Mouse (Mus musculus) CD4-positive, CD25-positive, alpha-beta regulatory T cell, adult 4 months (primary cell): ENCODE measurements at regions not wholly inside any gene's neighbourhood (a gene's known extent, or its start where the extent isn't known, plus 50 kb on each side); places are given as distances from the start of the nearest gene placed in this dataset.

ENCODE experiments used
- ATAC-seq: one replicate; pipeline ENCODE4 v1.8.0; 2017

DNA sequence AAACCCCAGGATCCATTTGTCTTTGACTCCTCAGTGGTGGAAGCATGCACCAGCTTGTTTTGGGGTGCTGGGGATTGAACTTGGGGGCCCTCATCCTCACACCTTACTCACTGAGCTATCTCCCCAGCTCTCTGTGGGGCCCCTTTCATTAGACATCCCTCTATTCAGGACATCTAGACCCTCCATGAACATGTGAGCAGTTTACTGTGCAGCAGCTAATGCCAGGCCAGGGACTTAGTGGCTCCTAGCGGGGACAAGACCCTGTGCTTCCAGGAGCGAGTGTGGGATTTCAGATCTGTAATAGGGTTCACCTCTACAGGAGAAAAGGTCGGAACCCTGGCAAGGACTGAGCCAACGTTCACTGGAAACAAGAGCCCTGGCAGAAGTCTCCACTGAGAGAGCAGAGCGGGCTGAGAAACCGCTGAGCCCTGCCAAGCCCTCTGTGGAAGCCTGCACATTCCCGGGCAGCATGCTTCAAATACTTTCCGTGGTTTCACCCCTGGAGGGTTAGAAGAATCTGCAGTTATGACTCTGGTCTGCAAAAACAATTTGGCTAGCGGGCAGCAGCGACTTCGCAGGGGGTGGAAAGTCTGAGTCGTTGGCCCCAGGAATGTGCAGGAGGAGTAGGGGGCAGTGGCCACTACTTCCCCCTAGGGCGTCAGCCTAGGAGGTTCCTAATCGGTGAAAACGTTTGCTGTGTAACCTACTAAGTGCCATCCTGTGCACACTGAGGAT, 125.6 kb downstream of the Smad6 start:
- ATAC-seq: no peak

DNA sequence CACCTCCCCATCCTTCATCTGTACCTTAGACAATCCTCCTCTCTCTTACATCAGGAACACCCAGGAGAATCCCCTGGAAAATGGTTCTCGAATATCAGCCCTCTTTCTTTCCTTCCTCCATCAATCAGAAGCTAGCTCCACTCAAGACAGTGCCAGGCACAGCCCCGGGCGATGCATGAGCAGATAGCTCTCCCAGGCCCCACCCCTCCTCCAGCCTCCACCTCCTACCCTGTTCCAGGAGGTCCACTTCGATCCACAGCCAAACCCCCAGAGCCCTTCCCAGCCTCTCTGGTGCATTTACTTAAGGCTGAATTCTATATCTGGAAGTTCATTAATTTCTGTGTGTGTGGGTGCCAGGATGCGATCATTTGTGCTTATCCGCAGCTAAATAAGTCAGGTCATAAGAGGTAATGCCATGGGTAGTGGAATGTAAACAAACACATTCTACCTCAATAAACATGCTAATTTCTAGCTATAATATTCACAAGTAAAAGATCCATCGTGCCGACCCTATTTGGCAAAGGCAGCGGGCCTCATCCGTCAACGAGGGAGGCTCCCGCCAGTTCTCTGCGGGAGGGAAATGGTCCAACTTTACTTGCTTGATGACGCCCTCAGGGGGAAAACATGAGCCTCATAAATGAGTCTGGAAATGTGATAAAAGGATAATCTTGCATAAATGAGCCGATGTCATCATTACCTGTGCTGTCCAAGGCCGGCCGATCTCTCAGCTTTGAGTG, 129.5 kb downstream of the Smad6 start:
- no peak for ATAC-seq

DNA sequence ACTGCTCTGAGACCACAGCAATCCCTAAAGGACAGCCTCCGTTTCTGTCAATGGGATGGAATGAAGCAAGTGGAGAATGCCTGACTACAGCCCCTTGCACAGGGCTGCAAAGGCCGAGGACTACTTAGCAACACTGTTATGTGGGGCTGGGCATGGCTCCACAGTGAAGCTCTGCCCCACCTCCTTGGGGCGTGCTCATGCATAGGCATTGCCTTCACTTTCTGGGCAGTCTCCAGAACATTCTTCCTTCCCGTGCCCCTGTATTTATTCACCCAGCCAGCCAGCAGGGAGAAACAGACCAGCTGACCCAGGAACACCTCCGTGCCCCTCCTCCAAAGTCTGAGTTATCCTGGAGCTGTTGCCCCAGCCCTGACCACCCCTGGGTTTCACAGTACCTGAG, 131.1 kb downstream of the Smad6 start:
- ATAC-seq: no peak

DNA sequence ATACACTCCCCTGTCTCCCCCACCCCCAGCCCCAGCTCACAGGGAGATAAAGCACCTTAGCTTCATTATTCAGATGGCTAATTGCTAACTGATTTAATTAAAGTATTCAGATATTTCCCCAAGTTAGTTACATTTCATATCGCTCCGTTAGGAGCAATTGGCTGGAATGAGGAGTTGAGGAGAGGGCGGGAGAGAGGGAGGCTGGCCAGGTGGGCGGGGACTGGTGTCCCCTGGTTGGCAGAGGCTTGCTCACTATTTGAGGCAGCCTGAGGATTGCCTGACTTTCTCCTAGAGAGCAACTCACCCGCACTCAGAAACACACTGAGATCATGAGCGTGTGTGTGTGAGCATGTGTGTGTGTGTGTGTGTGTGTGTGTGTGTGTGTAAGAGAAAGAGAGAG, 131.8 kb upstream of the Smad3 start:
- ATAC-seq: no peak

DNA sequence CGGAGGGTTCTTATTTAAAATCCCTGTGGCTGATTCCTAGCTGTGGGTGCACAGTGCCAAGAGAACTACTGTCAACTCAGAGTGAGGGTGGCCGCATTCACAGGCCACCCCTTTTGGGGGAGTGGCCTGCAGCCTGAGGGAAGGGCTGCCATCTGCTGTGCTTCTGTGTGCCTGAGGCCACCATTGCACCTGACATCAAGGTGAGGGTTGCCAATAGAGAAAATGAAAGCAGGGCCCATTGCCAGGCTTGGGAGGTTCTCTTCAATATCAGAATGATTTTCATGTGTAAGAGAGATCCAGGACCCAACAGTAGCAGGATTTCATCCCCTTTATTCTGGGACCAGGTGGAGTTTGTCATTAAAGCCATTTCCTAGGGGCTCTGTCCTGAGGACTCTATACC, 127.2 kb upstream of the Smad3 start:
- no peak for ATAC-seq

DNA sequence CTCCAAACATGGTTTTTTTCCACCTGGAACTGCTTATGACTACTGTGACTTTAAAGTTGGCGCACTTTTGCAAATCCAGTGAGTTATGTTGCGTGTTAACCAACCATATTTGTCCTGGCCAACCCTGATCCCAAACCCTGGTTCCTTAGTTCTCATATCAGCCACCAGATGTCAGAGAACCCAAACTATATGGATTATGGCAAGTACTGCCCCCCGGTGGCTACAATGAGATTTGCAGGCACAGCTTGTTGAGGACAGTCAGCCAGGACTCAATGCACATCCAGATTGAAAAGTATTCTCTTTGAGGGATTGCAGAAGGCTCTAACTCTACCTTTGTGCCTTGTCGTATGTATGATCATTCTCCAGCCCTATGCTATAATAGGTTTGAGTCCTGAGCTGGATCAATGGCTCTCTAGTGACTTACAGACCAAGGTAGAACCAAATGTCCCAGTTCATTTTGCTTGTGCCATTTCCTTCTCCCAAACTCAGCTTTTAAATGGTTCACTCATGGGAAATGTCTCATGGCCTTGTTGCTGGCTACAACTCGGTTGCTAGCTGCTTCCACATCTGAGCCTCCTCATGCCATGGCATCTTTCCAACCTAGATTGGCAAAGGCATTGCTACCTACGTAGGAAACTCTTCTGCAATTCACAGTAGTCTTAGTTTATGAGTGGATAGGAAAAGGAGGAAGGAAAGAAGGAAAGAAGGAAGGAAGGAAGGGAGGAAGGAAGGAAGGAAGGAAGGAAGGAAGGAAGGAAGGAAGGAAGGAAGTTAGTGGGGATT, 126.1 kb upstream of the Smad3 start:
- no peak for ATAC-seq

DNA sequence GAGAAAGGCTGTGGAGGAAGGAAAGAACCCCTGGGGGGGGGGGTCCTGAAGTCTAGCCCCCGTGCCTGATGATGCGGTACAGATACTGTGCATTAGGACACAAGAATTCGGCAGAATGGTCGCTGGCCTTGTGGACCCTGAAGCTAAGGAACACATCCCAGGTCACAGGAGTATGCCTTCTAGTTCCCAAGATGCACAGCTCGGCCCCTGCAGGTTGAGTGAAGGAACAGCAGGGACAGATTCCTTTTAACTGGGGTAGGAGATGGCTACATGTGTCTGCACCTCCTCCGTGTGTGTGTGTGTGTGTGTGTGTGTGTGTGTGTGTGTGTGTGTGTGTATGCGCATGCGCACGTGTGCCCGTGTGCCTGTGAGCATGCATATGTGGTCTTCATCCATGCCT, 123.9 kb upstream of the Smad3 start:
- ATAC-seq: no peak

DNA sequence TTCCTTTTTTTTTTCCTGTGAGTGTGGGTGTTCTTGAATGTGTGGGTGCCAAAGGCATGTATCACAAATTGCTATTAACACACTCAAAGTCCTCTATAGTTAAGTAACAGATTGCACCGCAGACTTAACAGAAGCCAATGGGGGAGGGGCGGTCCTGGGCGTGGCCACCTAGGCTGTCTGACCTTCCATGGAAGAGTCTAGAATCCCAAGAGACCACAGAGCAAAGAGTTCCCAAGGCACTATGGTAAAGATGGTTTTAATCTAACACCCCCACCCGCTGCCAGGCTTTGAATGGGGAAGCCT, 123.4 kb upstream of the Smad3 start:
- no peak for ATAC-seq

DNA sequence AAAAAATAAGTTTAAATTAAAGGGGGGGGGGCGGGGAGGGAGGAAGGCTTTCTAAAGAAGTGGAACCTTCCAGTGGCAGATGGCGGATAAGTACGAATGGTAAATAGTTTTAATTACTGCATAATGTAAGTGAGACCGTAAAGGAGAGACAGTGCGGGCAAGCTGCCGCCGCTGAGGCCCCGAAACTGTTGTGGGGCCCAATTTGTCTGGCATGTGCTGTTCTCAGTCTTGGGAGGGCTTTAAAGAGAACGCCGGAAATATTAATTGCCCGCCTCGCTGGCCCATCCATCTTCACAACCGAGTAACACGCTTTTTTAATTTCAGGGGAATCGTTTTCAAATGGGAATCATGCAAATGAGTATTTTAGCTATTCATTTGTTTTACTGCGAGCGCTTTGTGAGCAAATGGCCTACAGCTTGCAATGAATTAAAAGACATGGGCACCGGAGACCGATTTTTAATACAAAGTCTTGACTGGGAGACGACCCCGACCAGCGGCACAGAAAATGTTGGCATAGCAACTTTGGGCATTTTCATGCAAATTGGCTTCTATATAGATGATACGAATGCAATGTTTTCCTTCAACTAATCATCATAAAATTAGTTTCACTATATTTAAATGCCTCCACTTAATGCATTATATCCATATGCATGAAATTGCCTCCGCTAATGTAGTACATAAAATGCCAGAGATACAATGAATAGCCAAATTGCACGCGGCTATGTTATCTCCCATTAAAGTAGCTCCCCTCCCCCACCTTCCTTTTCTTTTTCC, 122.9 kb upstream of the Smad3 start:
- no peak for ATAC-seq

DNA sequence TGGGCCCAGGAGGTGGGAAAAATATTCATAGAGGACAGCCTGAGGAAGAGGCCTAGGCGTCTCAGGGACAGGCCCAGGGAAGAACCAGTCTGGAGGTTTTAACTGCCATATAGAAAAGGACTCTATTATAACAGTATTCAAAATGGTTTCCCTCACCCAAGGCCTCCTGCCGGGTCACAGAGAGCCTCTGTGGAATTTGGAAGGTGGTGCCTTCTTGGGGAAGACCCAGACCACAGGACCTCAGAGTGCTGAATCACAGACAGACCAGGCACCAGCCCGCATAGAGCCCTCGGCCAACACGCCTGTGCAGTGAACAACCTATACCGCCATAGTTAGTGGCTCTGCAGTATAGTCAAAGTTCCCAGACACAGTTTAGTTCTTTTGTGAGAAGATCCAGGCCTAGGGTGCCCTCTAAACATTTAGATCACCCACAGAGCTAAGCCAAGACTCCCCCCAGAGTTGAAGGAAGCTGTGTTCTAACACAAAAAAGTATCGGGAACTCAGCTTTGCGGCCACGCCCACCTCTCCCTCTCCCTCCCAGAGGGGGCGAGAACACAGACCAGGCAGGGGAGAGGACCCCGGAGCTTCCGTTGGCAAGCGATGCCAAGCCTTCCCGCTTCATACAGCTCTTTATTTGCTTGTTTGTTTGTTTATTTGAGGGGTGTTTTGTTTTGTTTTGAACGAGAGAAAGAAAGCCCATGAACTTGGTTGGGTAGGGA, 122.1 kb upstream of the Smad3 start:
- ATAC-seq: no peak

DNA sequence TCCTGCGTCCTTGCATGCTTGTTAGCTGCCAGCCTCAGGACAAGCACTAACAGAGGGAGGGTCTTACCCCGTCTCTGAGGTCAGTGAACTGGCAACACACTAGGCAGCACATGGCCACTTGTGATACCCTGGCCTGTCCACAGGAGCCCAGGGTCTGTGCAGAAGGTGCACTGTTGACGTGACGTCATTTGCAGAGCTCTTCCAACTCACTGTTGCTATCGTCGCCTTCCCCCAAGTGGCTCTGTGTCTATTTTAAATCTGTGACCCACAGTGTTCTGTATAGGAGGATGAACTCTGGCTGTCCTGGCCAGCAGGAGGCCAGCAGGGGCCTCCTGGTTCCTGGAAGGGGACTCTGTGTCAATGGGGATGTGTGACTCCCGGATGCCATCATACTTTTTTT, 120.1 kb upstream of the Smad3 start:
- no peak for ATAC-seq

DNA sequence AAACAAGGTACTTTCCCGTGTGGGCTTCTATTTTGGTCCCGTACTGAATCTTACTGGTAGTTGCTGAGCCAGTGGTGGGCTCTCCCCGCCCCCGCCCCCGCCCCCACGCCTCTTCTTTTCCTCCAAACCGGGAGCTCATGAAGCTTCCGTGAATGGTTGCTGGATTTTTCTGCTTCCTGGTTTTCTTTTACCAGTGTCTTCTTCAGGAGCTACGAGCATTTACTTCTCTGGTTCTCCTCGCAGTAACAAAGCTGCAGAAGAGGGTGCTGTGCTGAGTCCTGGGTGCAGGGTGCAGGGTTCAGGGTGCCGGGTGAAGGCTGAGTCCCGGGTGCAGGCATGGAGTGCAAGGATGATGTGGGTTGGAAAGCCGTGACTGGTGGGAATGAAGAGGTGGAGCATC, 119.1 kb upstream of the Smad3 start:
- no peak for ATAC-seq

DNA sequence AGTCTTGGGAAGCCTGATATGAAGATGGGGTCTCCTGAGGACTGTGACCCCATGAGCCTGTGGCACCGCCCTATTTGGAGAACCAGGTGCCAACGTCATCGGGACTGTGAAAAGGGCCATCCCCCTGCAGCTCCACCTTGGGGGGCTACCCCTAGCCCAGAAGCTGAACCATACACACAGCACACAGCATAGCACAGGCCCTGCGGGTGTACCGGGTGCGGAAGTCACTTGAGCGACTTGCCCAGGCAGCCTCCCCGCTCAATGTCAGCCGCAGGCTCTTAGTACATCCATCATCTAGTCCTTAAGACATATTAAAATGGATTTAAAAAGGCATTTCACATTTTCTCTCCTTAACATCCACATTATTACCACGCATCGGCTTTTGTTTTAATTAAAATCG, 118.2 kb upstream of the Smad3 start:
- ATAC-seq: no peak

DNA sequence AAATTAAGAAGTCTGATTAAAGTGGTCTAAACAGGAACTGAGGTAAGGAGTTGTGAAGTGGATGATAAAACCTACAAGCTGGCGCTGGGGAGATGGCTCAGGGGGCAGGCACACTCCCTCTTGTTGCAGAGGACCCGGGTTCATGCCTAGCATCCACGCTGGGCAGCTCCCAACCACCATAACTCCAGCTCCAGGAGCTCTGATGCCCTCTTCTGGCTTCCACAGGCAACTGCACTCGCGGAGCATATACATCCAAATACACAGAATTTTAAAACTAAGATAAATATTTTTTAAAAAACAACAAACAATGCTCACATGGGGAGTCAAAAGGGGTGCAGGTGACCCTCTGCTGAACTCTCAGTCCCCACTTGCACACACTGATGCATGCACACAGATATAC, 117.4 kb upstream of the Smad3 start:
- no peak for ATAC-seq

DNA sequence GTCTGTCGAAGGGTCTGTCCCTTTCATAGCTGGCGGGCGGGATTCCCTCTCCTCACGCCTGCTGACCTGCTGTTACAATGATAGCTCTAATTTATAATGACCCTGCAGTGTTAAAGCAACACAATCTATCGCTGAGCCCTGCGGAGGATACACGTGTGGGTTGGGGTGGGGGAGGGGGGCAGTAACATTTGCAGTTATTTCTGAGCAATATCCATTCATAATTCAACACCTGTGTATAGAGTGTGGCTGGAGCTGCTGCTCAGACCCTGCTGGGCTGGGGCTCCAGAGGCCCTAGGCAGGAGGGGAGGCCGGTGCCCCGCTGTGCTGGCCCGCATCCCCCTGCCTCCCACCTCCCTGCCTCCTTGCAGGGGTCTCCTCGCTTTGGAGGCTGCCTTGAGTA, 106.6 kb upstream of the Smad3 start:
- no peak for ATAC-seq

DNA sequence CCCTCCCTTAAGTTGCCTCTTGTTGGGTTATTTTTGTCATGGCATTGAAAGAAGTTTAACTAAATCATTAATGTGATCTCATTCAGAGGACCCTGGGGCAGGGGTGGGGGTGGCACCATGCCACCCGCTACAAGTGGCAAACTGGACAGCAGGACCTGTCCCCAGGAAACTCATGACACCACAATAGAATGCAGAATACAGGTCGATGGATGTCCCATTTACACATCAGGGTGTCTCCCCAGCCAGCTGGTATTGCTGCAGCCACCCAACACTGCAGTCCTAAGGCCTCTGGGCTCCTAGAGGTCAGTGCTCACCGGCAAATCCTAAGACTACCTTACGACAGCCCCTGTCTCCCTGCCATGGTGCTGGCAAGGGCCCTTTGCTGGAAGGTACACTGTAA, 105.5 kb upstream of the Smad3 start:
- ATAC-seq: no peak

DNA sequence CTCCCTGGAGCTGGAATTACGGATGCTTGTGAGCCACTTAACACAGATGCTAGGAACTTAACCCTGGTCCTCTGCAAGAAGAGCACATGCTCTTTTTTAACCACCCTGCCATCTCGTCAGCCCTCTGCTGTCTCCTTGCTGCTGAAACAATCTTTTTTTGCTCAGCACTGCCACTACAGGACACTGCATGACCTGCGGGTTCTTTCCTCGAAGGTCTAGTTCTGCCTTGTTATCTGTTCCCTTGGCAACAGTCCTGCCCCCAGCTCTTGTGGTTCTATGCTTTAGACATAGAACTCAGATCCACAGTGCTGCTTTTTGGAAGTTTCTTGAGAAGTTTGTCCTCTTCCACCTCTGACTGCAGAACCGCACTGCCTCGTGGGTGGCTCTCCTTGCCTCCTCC, 104.6 kb upstream of the Smad3 start:
- ATAC-seq: no peak

DNA sequence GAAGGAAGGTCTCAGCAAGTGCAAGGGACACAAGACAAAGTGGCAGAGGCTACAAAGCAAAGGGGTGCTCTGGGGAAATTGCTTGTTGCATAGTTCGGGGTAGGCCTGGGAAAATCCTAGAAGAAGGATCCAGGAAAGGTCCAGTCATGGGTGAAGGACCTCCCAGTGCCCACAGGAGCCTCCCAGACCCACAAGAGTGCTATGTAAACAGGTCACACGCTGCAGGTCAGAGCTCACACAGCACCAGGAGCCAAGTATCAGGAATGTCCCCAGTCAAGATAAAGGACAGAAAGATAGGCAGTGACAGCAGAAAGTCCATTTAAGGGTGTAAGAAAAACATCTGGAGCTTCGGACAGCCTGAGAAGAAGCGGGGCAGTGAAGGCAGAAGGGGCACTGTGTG, 103.6 kb upstream of the Smad3 start:
- no peak for ATAC-seq

DNA sequence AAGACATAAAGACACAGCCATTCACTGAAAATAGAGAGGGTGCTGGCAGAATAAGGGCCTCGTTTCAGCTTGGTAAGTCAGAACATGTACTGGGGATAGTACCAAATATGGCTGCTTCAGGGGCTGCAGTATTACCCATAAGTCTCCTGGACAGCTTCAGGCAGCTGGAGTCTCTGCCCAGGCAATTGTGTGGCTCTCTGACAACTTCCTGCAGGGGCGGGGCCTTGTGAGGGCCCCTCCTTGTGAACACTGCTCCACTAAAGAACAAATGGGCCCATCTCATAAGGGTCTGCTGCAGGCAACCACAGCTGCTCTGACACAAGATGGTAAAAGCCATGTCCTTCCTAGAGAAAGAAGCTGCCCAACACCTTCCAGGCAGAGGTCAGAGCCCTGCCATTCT, 102.4 kb upstream of the Smad3 start:
- ATAC-seq: no peak

DNA sequence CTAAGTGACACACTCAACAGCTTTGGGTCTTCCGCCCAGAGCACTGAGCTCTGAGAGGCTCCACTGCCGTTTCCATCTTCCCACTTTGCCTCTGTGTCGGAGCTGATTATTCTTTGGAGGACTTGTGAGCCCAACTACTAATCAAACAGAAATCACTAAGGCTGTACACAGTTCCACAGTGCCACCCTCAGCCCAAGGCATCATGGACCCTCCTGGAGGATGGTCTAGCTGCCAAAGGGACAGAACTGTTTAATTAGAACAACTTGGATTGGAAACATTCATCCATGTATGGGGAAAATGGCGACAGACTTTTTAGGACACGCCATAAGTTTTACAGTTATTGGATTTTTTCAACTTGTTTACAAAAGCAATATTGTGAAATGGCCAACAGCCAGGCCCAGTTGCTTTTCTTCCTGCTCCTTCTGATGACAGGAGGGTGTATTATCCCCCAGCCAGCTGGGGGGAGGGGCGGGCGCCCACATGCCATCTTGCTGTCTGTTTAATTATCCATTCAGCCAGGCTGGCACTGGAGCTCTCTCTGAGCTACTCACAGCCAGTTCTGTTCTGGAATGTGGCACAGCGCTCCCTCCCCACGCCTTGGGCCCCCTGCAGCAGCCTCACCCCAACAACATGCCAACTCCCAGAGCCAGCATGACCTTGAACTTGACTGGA, 98.4 kb upstream of the Smad3 start:
- ATAC-seq: no peak

DNA sequence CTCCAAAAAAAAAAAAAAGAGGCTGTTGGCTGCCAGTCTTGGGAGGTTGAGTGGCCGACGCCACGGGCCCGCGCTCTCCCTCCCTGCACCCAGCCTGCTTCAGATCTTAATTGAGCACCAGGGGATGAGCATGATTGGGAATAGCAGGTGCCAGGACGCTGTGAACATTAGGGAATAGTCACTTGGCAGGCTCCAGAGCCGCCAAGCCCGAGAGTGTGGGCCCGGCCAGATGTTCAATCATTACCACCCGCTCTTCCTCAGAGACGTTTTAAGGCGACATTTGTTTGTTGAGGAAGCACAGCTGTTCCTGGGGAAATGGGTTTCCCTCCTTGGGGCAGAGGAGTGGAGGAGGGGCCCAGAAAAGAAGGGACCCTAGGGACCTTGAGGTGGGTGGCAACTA, 94.0 kb upstream of the Smad3 start:
- no peak for ATAC-seq

DNA sequence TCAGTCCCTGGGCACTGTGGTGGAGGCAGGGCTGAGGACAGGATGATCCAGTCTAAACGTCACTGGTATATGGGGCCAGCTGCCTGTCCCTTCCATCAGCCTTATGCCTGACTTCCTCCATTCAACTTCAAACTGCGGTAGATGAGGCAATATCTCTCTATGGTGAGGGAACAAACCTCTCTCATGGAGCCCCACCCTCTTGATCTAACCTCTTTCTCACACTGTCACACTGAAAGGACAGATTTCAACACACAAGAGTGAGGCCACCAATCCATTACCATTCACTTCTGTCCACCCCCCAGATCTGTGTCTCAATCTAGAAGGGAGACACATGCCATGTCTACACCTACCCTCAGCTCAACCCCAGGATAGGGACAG, 92.5 kb upstream of the Smad3 start:
- ATAC-seq: no peak
